Mouse (Mus musculus) small intestine, adult 2 months (tissue): ENCODE data around the gene Sema6d. TPM values are rescaled to one million over a fixed set of nuclear protein-coding genes. Genes with fewer than 3 reads are reported as not detected.

Source experiments
- H3K27ac ChIP-seq: fragments of 200-500 bp; 2 replicates; pipeline ENCODE4 v1.5.1; 2012; ENCODE audit warnings: low read depth, low read length, control low read depth, inconsistent platforms; ENCODE audit not compliant: insufficient read depth
- H3K27me3 ChIP-seq: fragments of 200-500 bp; 2 replicates; pipeline ENCODE4 v1.6.1; 2012; ENCODE audit warnings: mild to moderate bottlenecking, moderate library complexity, low read length, inconsistent platforms; ENCODE audit not compliant: control insufficient read depth, insufficient read depth
- H3K36me3 ChIP-seq: fragments of 200-500 bp; 2 replicates; pipeline ENCODE4 v1.6.1; 2012; ENCODE audit warnings: mild to moderate bottlenecking, low read length, control low read depth, inconsistent platforms; ENCODE audit not compliant: control insufficient read depth, insufficient read depth
- H3K4me1 ChIP-seq: fragments of 200-500 bp; 2 replicates; pipeline ENCODE4 v1.6.1; 2012; ENCODE audit warnings: low read length, inconsistent platforms, mixed read lengths; ENCODE audit not compliant: control insufficient read depth, insufficient read depth, insufficient read length
- H3K4me3 ChIP-seq: fragments of 200-500 bp; 2 replicates; pipeline ENCODE4 v1.5.1; 2012; ENCODE audit warnings: low read depth, mild to moderate bottlenecking, control low read depth, inconsistent platforms, low read length, moderate library complexity
- CTCF ChIP-seq: fragments of 200-500 bp; IDR thresholded peaks from 2 replicates; pipeline ENCODE4 v1.5.1; 2012; ENCODE audit warnings: low read depth, mild to moderate bottlenecking, control low read depth, inconsistent platforms, low read length, moderate library complexity, mixed read lengths; ENCODE audit not compliant: insufficient replicate concordance, insufficient read length; ENCODE audit errors: extremely low read depth
- POLR2A ChIP-seq: fragments of 200-500 bp; IDR thresholded peaks from 2 replicates; pipeline ENCODE4 v1.6.1; 2012; ENCODE audit warnings: low read depth, mild to moderate bottlenecking, control low read depth, inconsistent platforms, low read length, moderate library complexity
- WGBS: fragments of 180-500 bp; shearing (Covaris S2); methylation state at CpG from one replicate; pipeline ENCODE4 v1.1.7; 2018; 5-methylcytosine and 5-hydroxymethylcytosine counted together
- polyA plus RNA-seq: library from polyadenylated mRNA; depleted of rRNA; stranded (reverse); fragments of >200 nt; gene quantifications from 2 replicates; pipeline ENCODE4 v1.2.3, GENCODE M21; 2012

Gene Sema6d
- polyA plus RNA-seq, 1 experiment: 9.5 TPM

DNA sequence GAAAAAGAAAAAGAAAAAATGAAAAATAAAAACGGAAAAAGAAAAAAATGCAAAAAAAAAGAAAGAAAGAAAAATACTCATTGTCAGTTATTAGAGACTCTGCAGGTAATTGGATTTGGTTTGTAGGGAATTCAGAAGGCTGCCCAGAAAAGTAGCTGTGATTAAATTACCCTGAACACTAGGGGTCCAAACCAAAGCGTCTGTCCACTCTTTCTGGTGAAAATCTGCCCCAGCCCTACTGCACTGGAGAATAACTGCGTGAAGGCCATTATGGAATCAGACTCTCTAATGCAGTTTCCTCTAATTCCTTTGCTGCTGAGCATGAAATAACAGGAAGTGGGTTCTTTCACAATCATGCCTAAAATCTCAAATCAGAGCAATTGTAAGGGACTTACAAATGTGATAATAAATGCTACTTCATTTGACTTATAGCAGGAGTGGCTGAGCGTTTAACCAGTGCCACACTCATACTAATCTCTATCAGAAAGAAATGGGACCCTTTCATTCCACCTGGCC lies 112.8 kb downstream of the Sema6d start:
- Histone ChIP-seq H3K4me3 (no peak overlapping the region), H3K4me1 (no peaks in the 10 kb centered on the region), H3K36me3 (no peaks in the 10 kb centered on the region), H3K27ac (no peak overlapping the region), H3K27me3 (no peaks in the 10 kb centered on the region)
- WGBS: 44% methylated on average over 4 of the region's 4 CpGs
- TF ChIP-seq POLR2A (no peak), CTCF (no peak)

DNA sequence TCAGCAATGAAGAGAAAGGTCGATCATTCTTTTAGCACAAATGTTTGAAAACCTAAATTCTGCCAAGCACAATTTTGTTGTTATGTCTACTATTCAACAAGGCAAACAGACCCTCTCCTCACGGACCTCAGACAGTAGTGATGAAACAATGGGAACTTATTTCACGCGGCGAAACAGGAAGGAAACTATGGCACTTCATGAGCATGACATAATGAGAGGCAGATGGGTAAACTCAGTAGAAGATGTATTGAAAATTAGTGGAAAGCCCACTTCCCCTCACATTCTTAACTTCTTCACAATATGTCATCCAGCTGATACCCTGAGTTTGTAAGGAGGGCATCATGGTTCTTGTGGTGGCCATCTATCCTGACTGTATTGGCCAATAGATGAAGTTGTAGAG lies 116.0 kb downstream of the Sema6d start:
- no peak overlapping the region for H3K4me3 ChIP-seq
- no peaks in the 10 kb centered on the region for H3K4me1 ChIP-seq
- H3K36me3 ChIP-seq: no peaks in the 10 kb centered on the region
- H3K27ac ChIP-seq: no peak overlapping the region
- 80% methylated on average over 5 of the region's 5 CpGs for WGBS
- H3K27me3 ChIP-seq: no peaks in the 10 kb centered on the region
- TF ChIP-seq POLR2A (no peak), CTCF (no peak)

DNA sequence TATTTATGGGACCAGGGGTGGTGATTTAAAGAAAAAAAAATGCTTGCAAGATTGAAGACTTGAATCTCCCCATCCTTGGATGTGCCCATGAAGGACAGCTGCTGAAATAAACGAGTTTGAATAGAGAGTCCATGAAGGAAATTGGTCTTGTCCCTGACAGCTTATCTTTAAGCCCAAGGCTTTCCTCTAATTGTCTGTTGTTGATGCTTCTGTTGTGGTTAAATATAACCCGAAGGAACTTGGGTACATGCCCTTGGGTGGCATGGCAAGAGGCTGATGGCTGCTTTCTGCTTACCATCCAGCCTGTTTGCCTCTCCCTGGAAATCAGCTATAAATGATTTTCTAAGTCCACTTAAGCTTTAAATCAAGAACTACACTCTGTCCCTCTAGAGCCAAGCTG lies 118.5 kb downstream of the Sema6d start:
- H3K4me1 ChIP-seq: no peaks in the 10 kb centered on the region
- H3K4me3 ChIP-seq: no peak overlapping the region
- no peak overlapping the region for H3K27ac ChIP-seq
- TF ChIP-seq CTCF (no peak), POLR2A (no peak)
- WGBS: 42% methylated on average over 2 of the region's 2 CpGs
- no peaks in the 10 kb centered on the region for H3K36me3 ChIP-seq
- no peaks in the 10 kb centered on the region for H3K27me3 ChIP-seq

DNA sequence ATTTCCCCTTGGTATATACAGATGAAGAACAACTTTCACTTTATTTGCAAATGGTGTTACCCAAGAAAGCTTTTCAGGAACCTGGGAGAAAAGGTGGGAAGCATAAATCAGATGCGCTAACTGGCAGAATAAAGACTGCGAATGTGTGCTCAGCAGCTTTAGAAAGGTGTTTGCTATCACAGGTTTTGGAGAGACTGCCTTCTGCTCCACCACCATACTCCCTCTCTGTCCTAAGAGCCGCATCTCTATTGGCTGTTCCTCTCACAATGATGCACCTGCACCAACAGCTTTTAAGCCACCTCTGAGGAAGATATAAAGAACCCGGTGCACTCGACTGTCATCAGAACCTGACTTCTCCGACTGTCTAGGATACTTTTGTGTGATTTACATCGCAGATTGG lies 133.8 kb downstream of the Sema6d start:
- H3K27me3 ChIP-seq: no peaks in the 10 kb centered on the region
- H3K4me1 ChIP-seq: no peaks in the 10 kb centered on the region
- H3K36me3 ChIP-seq: no peaks in the 10 kb centered on the region
- 67% methylated on average over 7 of the region's 7 CpGs for WGBS
- TF ChIP-seq CTCF (no peak), POLR2A (no peak)
- no peak overlapping the region for H3K27ac ChIP-seq
- H3K4me3 ChIP-seq: no peak overlapping the region

DNA sequence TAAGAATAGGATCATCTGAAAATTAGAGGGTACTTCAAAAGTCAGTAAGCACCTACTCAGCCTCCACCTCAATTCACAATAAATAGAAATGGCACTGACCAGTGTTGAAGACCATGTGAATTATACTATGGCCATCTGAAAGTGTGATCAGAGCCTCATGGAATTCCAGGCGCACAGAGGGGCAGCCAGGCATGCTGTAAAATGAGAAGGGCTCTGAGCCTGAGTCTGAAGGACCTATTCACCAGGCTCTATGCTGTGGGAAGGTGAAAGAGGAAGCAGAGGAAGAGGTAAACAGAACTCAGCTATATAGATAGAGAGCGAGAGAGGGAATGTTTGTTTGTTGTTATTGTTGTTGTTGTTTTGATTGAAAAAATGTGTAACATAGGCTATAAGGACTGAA lies 134.6 kb downstream of the Sema6d start:
- TF ChIP-seq CTCF (no peak), POLR2A (no peak)
- Histone ChIP-seq H3K4me1 (no peaks in the 10 kb centered on the region), H3K4me3 (no peak overlapping the region), H3K36me3 (no peaks in the 10 kb centered on the region), H3K27me3 (no peaks in the 10 kb centered on the region), H3K27ac (no peak overlapping the region)
- WGBS: 74% methylated on average over 2 of the region's 2 CpGs

DNA sequence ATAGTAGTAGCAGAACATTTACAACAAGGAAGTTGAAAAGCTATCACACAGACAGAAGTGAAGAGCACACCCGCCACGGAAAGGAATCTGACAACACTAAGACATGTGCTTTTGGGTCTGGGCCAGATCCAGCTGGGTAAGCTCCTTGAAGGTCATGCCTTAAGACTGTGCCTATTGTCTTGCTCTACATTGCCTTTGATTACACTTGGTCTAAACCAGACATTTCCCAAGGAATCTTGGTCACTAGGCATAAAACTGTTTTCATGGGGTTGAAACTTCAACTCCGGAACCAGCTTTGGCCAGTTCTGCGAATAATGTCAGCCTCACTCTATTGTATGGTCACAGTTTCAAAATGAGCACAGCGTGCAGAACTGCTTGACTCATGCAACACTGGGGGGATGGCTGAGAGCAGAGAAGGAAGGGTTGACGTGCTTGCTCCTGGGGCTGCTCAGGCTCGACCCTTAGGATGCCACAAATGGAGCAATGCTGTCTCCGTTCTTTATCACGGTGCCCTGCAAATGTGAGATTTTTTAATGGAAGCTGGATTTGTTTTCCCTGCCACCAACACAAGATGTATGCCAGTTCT lies 145.0 kb downstream of the Sema6d start:
- Histone ChIP-seq H3K27ac (no peak overlapping the region), H3K36me3 (no peaks in the 10 kb centered on the region), H3K27me3 (no peaks in the 10 kb centered on the region), H3K4me1 (no peaks in the 10 kb centered on the region), H3K4me3 (no peak overlapping the region)
- TF ChIP-seq POLR2A: no peak
- no peak for TF ChIP-seq CTCF
- WGBS: 80% methylated on average over 9 of the region's 9 CpGs

DNA sequence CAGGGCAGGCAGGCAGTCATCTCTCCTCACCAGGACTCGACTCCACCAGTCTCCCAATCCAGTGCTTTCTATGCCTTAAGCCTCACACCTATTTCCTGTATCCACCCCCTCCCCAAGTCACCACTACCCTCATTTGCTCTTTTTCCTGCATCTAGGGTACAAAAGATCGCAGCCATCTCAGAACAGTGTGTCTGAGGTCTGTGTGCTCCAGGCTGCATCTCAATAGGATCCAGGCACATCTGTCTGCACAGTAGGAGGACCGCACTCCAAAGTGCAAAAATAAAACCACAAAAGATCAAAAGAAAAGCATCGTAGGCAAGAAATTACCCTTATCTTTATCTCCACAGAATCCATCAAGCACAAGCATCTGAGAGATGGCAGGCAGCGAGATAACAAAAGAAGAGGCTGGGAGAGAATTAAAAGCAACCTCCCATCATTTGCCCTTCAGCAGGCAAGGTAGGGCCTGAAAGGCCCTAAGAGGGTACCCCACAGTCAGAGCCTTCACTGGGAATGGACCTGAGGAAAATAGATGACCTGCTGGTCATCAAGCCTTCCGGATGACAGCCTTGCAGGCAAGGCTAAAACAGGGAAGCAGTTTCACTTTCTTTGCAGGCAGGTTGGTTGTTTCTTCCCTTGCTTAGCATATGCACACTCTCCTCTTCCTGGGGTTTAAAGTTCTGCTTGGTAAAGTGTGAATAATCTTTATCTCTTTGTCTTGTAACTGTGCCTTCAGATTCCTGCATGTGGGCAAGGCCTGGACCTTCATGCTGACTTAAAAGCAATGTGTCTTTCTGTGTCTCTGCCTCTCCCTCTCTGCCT lies 145.7 kb downstream of the Sema6d start:
- no peak for TF ChIP-seq POLR2A
- TF ChIP-seq CTCF: no peak
- 56% methylated on average over 6 of the region's 6 CpGs for WGBS
- Histone ChIP-seq H3K27me3 (no peaks in the 10 kb centered on the region), H3K4me3 (no peak overlapping the region), H3K4me1 (no peaks in the 10 kb centered on the region), H3K36me3 (no peaks in the 10 kb centered on the region), H3K27ac (no peak overlapping the region)
